20 mouse cellular contexts compared by ENCODE assay signal in genomic region chr10:80670531-80670930, GRCm38 (mm10). TPM values are rescaled to one million over a fixed set of nuclear protein-coding genes. Genes with fewer than 3 reads are reported as not detected.
DNase-seq lines count a peak whose midpoint lies in the region; ATAC-seq and TF ChIP-seq lines count a peak whose summit lies in the region.
"Had no signal": no experiment of that assay in that cellular context is flagged by ENCODE, and none has a peak within 500 bp of the region (broad histone marks: within the 10 kb centered on the region; RNA-seq: fewer than 3 reads in every experiment).

No protein-coding gene starts in this region.

- no peak for TF ChIP-seq POLR2A in lung, adult 2 months (IDR thresholded peaks at IDR 0.05; ENCODE audit: borderline replicate concordance, extremely low read depth, low read depth, low read length)

- TF ChIP-seq EP300 in lung, postnatal 0 days (IDR thresholded peaks at IDR 0.05), result no peak

- no peak for ATAC-seq in hindbrain, postnatal 0 days
- ATAC-seq in hindbrain, embryonic 11.5 days (ENCODE audit: low FRiP score), result no peak
- ATAC-seq in lung, postnatal 0 days, result no peak
- ATAC-seq: forebrain, embryonic 16.5 days had no signal

- DNase-seq in cerebellum, adult 9-11 months, result peak; percentile 63
- DNase-seq in cerebellum, adult 18-20 months, result no peak
- DNase-seq in hindbrain, postnatal 0 days (ENCODE audit: low spot score), result no peak
- no peak for DNase-seq in hindbrain, embryonic 11.5 days (ENCODE audit: low spot score)
- DNase-seq in lung, postnatal 0 days (ENCODE audit: low spot score), result no peak
- DNase-seq in lung, adult 2 months, result no peak
- DNase-seq in frontal cortex, adult 2 months (ENCODE audit: extremely low spot score in 1 of 2, low spot score in 1 of 2), result no peak
- DNase-seq: layer of hippocampus, postnatal 36 days; right cerebral cortex, adult 18-20 months; right cerebral cortex, postnatal 4 days; thymus, adult 2 months; thymus, postnatal 4 days had no signal

- peak overlapping the region; percentile 11; the same call in 1 of the 2 replicates for H3K27ac ChIP-seq in hindbrain, postnatal 0 days
- no peak overlapping the region for H3K27ac ChIP-seq in hindbrain, embryonic 11.5 days (ENCODE audit: low read depth, low read length)
- no peak overlapping the region for H3K27ac ChIP-seq in lung, postnatal 0 days (ENCODE audit: low read length)
- H3K27ac ChIP-seq: forebrain, embryonic 10.5 days; hindbrain, embryonic 12.5 days; kidney, embryonic 15.5 days; liver, embryonic 15.5 days; midbrain, embryonic 10.5 days; neural tube, embryonic 15.5 days had no signal

- H3K9ac ChIP-seq in hindbrain, postnatal 0 days (replicated peaks; ENCODE audit: low read length), result 0 out of 2 replicates have a peak overlapping the region, but pooled peaks have one; percentile 28
- no peak overlapping the region for H3K9ac ChIP-seq in hindbrain, embryonic 11.5 days (ENCODE audit: low read depth, low read length)
- H3K9ac ChIP-seq in lung, postnatal 0 days (replicated peaks; ENCODE audit: low read depth), result 0 out of 2 replicates have a peak overlapping the region, but pooled peaks have one; percentile 8
- H3K9ac ChIP-seq: hindbrain, embryonic 12.5 days; kidney, embryonic 15.5 days; liver, embryonic 15.5 days; neural tube, embryonic 15.5 days had no signal

- no peaks in the 10 kb centered on the region for H3K27me3 ChIP-seq in hindbrain, postnatal 0 days (ENCODE audit: insufficient read depth, low read length)
- H3K27me3 ChIP-seq in hindbrain, embryonic 11.5 days (ENCODE audit: control insufficient read depth, insufficient read depth, low read length), result no peaks in the 10 kb centered on the region
- H3K27me3 ChIP-seq in lung, postnatal 0 days (replicated peaks; ENCODE audit: insufficient read depth, low read length), result no peaks in the 10 kb centered on the region
- H3K27me3 ChIP-seq: hindbrain, embryonic 12.5 days; kidney, embryonic 15.5 days; liver, embryonic 15.5 days; neural tube, embryonic 15.5 days had no signal

- H3K4me1 ChIP-seq in hindbrain, postnatal 0 days (ENCODE audit: insufficient read depth, low read length), result peaks cover 25% of the 10 kb centered on the region
- H3K4me1 ChIP-seq in hindbrain, embryonic 11.5 days (replicated peaks; ENCODE audit: control insufficient read depth, insufficient read depth, low read length), result peaks cover 15% of the 10 kb centered on the region
- peaks cover 27% of the 10 kb centered on the region for H3K4me1 ChIP-seq in lung, postnatal 0 days (ENCODE audit: insufficient read depth, low read depth, low read length)
- H3K4me1 ChIP-seq in lung, adult 2 months (ENCODE audit: control insufficient read depth, insufficient read depth, low read length), result peaks cover 68% of the 10 kb centered on the region

- H3K4me3 ChIP-seq in hindbrain, postnatal 0 days (ENCODE audit: low read length), result no peak overlapping the region
- H3K4me3 ChIP-seq in hindbrain, embryonic 11.5 days (ENCODE audit: low read depth, low read length), result no peak overlapping the region
- H3K4me3 ChIP-seq in lung, postnatal 0 days (ENCODE audit: low read depth, low read length), result no peak overlapping the region
- H3K4me3 ChIP-seq in lung, adult 2 months (replicated peaks; ENCODE audit: extremely low read depth, low read depth, low read length), result no peak overlapping the region
- H3K4me3 ChIP-seq: forebrain, embryonic 10.5 days; heart, embryonic 10.5 days; hindbrain, embryonic 12.5 days; kidney, embryonic 15.5 days; liver, embryonic 15.5 days; neural tube, embryonic 15.5 days had no signal

- peaks cover 55% of the 10 kb centered on the region for H3K36me3 ChIP-seq in hindbrain, postnatal 0 days (ENCODE audit: insufficient read depth, low read length)
- H3K36me3 ChIP-seq in hindbrain, embryonic 11.5 days (ENCODE audit: control insufficient read depth, insufficient read depth, low read length), result peaks cover 21% of the 10 kb centered on the region; the same call in 1 of the 2 replicates
- peaks cover 59% of the 10 kb centered on the region for H3K36me3 ChIP-seq in lung, postnatal 0 days (ENCODE audit: insufficient read depth, low read length)

- no peak for TF ChIP-seq CTCF in hindbrain, postnatal 0 days (IDR thresholded peaks at IDR 0.05; ENCODE audit: low read depth)
- no peak for TF ChIP-seq CTCF in lung, postnatal 0 days (IDR thresholded peaks at IDR 0.05)
- TF ChIP-seq CTCF in lung, adult 2 months (IDR thresholded peaks at IDR 0.05; ENCODE audit: insufficient read depth, low read length), result no peak

- WGBS in hindbrain, postnatal 0 days, result 74% methylated on average over 2 of the region's 2 CpGs
- 98% methylated on average over 2 of the region's 2 CpGs for WGBS in hindbrain, embryonic 11.5 days
- WGBS in lung, postnatal 0 days, result 85% methylated on average over 2 of the region's 2 CpGs
- WGBS in lung, adult 2 months, result 70% methylated on average over 2 of the region's 2 CpGs

- no peaks in the 10 kb centered on the region for H3K9me3 ChIP-seq in hindbrain, postnatal 0 days (ENCODE audit: low read length)
- H3K9me3 ChIP-seq in hindbrain, embryonic 11.5 days (ENCODE audit: control insufficient read depth, low read length), result no peaks in the 10 kb centered on the region
- no peaks in the 10 kb centered on the region for H3K9me3 ChIP-seq in lung, postnatal 0 days (ENCODE audit: low read length)
- H3K9me3 ChIP-seq: forebrain, embryonic 10.5 days; heart, embryonic 10.5 days; hindbrain, embryonic 12.5 days; kidney, embryonic 15.5 days; liver, embryonic 15.5 days; midbrain, embryonic 10.5 days; neural tube, embryonic 15.5 days had no signal

- H3K4me2 ChIP-seq in hindbrain, postnatal 0 days (ENCODE audit: low read depth, low read length), result no peak overlapping the region
- H3K4me2 ChIP-seq in hindbrain, embryonic 11.5 days (replicated peaks; ENCODE audit: low read depth, low read length), result no peak overlapping the region
- H3K4me2 ChIP-seq in lung, postnatal 0 days (replicated peaks; ENCODE audit: low read depth, low read length), result no peak overlapping the region
- H3K4me2 ChIP-seq: hindbrain, embryonic 12.5 days; kidney, embryonic 15.5 days; liver, embryonic 15.5 days; neural tube, embryonic 15.5 days had no signal

RNA-seq across cellular contexts. Expression of gene Mknk2, which starts 7.4 kb away (rescaled TPM):
- total RNA-seq in hindbrain, postnatal 0 days (2014; rRNA removed), result 84.5 and 95.4 TPM in 2 replicates
- polyA plus RNA-seq in hindbrain, postnatal 0 days (2015; fragmentation: Nextera tagmentation; extraction: Ambion mirVana), result 38.2 and 40.5 TPM in 2 replicates
- polyA plus RNA-seq in hindbrain, embryonic 11.5 days (2014; fragmentation: Nextera tagmentation; extraction: Ambion mirVana), result 47.0 and 48.4 TPM in 2 replicates
- polyA plus RNA-seq in lung, postnatal 0 days (2015; fragmentation: Nextera tagmentation; extraction: Ambion mirVana), result 92.2 and 103 TPM in 2 replicates
- 267 and 338 TPM in 2 replicates for polyA plus RNA-seq in lung, adult 2 months (2012; rRNA removed)
- 43.8 and 51.6 TPM in 2 replicates for polyA plus RNA-seq in frontal cortex, adult 2 months (2012; rRNA removed)

RNA-seq across cellular contexts. Expression of gene Btbd2, which starts 13.7 kb away (rescaled TPM):
- 209 and 213 TPM in 2 replicates for total RNA-seq in hindbrain, postnatal 0 days (2014; rRNA removed)
- polyA plus RNA-seq in hindbrain, postnatal 0 days (2015; fragmentation: Nextera tagmentation; extraction: Ambion mirVana), result 81.9 and 82.8 TPM in 2 replicates
- 36.2 and 47.2 TPM in 2 replicates for polyA plus RNA-seq in hindbrain, embryonic 11.5 days (2014; fragmentation: Nextera tagmentation; extraction: Ambion mirVana)
- 41.7 and 42.9 TPM in 2 replicates for polyA plus RNA-seq in lung, postnatal 0 days (2015; fragmentation: Nextera tagmentation; extraction: Ambion mirVana)
- 87.0 and 91.3 TPM in 2 replicates for polyA plus RNA-seq in lung, adult 2 months (2012; rRNA removed)
- polyA plus RNA-seq in frontal cortex, adult 2 months (2012; rRNA removed), result 108 and 109 TPM in 2 replicates

RNA-seq across cellular contexts. Expression of gene Mob3a, which starts 31.2 kb away (rescaled TPM):
- total RNA-seq in hindbrain, postnatal 0 days (2014; rRNA removed), result 68.3 and 76.4 TPM in 2 replicates
- 37.2 and 38.8 TPM in 2 replicates for polyA plus RNA-seq in hindbrain, postnatal 0 days (2015; fragmentation: Nextera tagmentation; extraction: Ambion mirVana)
- 54.4 and 55.6 TPM in 2 replicates for polyA plus RNA-seq in hindbrain, embryonic 11.5 days (2014; fragmentation: Nextera tagmentation; extraction: Ambion mirVana)
- polyA plus RNA-seq in lung, postnatal 0 days (2015; fragmentation: Nextera tagmentation; extraction: Ambion mirVana), result 32.6 and 37.0 TPM in 2 replicates
- 51.5 and 52.4 TPM in 2 replicates for polyA plus RNA-seq in lung, adult 2 months (2012; rRNA removed)
- polyA plus RNA-seq in frontal cortex, adult 2 months (2012; rRNA removed), result 9.1 and 10.6 TPM in 2 replicates

RNA-seq across cellular contexts. Expression of gene Izumo4, which starts 31.5 kb away (rescaled TPM):
- 31.1 and 31.6 TPM in 2 replicates for total RNA-seq in hindbrain, postnatal 0 days (2014; rRNA removed)
- 46.7 and 52.2 TPM in 2 replicates for polyA plus RNA-seq in hindbrain, postnatal 0 days (2015; fragmentation: Nextera tagmentation; extraction: Ambion mirVana)
- 10.3 and 11.4 TPM in 2 replicates for polyA plus RNA-seq in hindbrain, embryonic 11.5 days (2014; fragmentation: Nextera tagmentation; extraction: Ambion mirVana)
- 28.7 and 28.8 TPM in 2 replicates for polyA plus RNA-seq in lung, postnatal 0 days (2015; fragmentation: Nextera tagmentation; extraction: Ambion mirVana)
- 61.9 and 70.8 TPM in 2 replicates for polyA plus RNA-seq in lung, adult 2 months (2012; rRNA removed)
- 99.6 and 108 TPM in 2 replicates for polyA plus RNA-seq in frontal cortex, adult 2 months (2012; rRNA removed)

RNA-seq across cellular contexts. Expression of gene Csnk1g2, which starts 47.9 kb away (rescaled TPM):
- total RNA-seq in hindbrain, postnatal 0 days (2014; rRNA removed), result 128 and 156 TPM in 2 replicates
- 94.3 and 95.5 TPM in 2 replicates for polyA plus RNA-seq in hindbrain, postnatal 0 days (2015; fragmentation: Nextera tagmentation; extraction: Ambion mirVana)
- 71.1 and 85.6 TPM in 2 replicates for polyA plus RNA-seq in hindbrain, embryonic 11.5 days (2014; fragmentation: Nextera tagmentation; extraction: Ambion mirVana)
- polyA plus RNA-seq in lung, postnatal 0 days (2015; fragmentation: Nextera tagmentation; extraction: Ambion mirVana), result 97.7 and 111 TPM in 2 replicates
- 246 and 276 TPM in 2 replicates for polyA plus RNA-seq in lung, adult 2 months (2012; rRNA removed)
- polyA plus RNA-seq in frontal cortex, adult 2 months (2012; rRNA removed), result 252 and 270 TPM in 2 replicates
